8 mouse cellular contexts compared by ENCODE assay signal in genomic region chr2:164786388-164786885, GRCm38 (mm10). TPM values are rescaled to one million over a fixed set of nuclear protein-coding genes. Genes with fewer than 3 reads are reported as not detected.
A peak's percentile ranks its signal among the peaks of the same experiment; 100 is the strongest.
DNase-seq lines count a peak whose midpoint lies in the region; ATAC-seq and TF ChIP-seq lines count a peak whose summit lies in the region.

No protein-coding gene starts in this region.

- peak; percentile 14; the same call in 1 of the 2 replicates for ATAC-seq in forebrain, embryonic 14.5 days
- no peak for ATAC-seq in liver, embryonic 13.5 days (ENCODE audit: low read depth)
- ATAC-seq in neural tube, embryonic 15.5 days (ENCODE audit: low FRiP score) = peak; percentile 30; the same call in 1 of the 2 replicates

- H3K9ac ChIP-seq in CH12.LX (ENCODE audit: insufficient read depth, low read depth) = peak overlapping the region; percentile 45; the same call in 1 of the 2 replicates
- peak overlapping the region; percentile 81 for H3K9ac ChIP-seq in forebrain, embryonic 14.5 days (ENCODE audit: low read length)
- H3K9ac ChIP-seq in liver, embryonic 13.5 days = peak overlapping the region; percentile 82
- peak overlapping the region; percentile 81 for H3K9ac ChIP-seq in neural tube, embryonic 15.5 days (replicated peaks)

- no peak for TF ChIP-seq CTCF in CH12.LX (conservative IDR thresholded peaks at IDR 0.05 in 1 of 2, IDR thresholded peaks at IDR 0.05 in 1 of 2; ENCODE audit: low read depth in 2 of 2, low read length in 2 of 2)

- peaks cover 25% of the 10 kb centered on the region for H3K27me3 ChIP-seq in CH12.LX (replicated peaks)
- no peaks in the 10 kb centered on the region for H3K27me3 ChIP-seq in forebrain, embryonic 14.5 days (replicated peaks; ENCODE audit: control insufficient read depth, insufficient read depth, low read length)
- H3K27me3 ChIP-seq in liver, embryonic 13.5 days = peaks cover 41% of the 10 kb centered on the region
- no peaks in the 10 kb centered on the region for H3K27me3 ChIP-seq in neural tube, embryonic 15.5 days (replicated peaks)

- H3K9me3 ChIP-seq in CH12.LX (replicated peaks; ENCODE audit: low read length) = no peaks in the 10 kb centered on the region
- no peaks in the 10 kb centered on the region for H3K9me3 ChIP-seq in forebrain, embryonic 14.5 days (replicated peaks; ENCODE audit: control insufficient read depth, low read length)
- H3K9me3 ChIP-seq in liver, embryonic 13.5 days (replicated peaks) = no peaks in the 10 kb centered on the region
- H3K9me3 ChIP-seq in neural tube, embryonic 15.5 days (replicated peaks) = no peaks in the 10 kb centered on the region

- intact Hi-C loops in left cerebral cortex, postnatal 10 days (cut with DNase I) = no loop called here

- no peak for TF ChIP-seq POLR2A in CH12.LX (IDR thresholded peaks at IDR 0.05; ENCODE audit: low read depth, low read length)

- peak overlapping the region; percentile 90 for H3K4me2 ChIP-seq in CH12.LX (ENCODE audit: insufficient read depth, low read depth, poor library complexity, severe bottlenecking)
- peak overlapping the region; percentile 86 for H3K4me2 ChIP-seq in forebrain, embryonic 14.5 days (ENCODE audit: low read length)
- H3K4me2 ChIP-seq in liver, embryonic 13.5 days = peak overlapping the region; percentile 99
- peak overlapping the region; percentile 93 for H3K4me2 ChIP-seq in neural tube, embryonic 15.5 days

- no peak overlapping the region for H3K27ac ChIP-seq in CH12.LX (ENCODE audit: insufficient read depth, low read depth)
- H3K27ac ChIP-seq in forebrain, embryonic 14.5 days (ENCODE audit: low read depth, low read length) = no peak overlapping the region
- H3K27ac ChIP-seq in liver, embryonic 13.5 days = peak overlapping the region; percentile 76
- peak overlapping the region; percentile 81 for H3K27ac ChIP-seq in neural tube, embryonic 15.5 days (replicated peaks)

- peaks cover 7 to 17% of the 10 kb centered on the region in 2 experiments for H3K4me1 ChIP-seq in CH12.LX (ENCODE audit: control insufficient read depth in 1 of 2, insufficient read depth in 2 of 2)
- H3K4me1 ChIP-seq in forebrain, embryonic 14.5 days (ENCODE audit: control insufficient read depth, insufficient read depth, low read length) = peaks cover 6% of the 10 kb centered on the region; the same call in 1 of the 2 replicates
- peaks cover 67% of the 10 kb centered on the region for H3K4me1 ChIP-seq in liver, embryonic 13.5 days (replicated peaks)
- H3K4me1 ChIP-seq in neural tube, embryonic 15.5 days = peaks cover 35% of the 10 kb centered on the region

- H3K4me3 ChIP-seq in CH12.LX (replicated peaks in 1 of 3; ENCODE audit: low read depth in 2 of 3, low read length in 2 of 3, poor library complexity in 1 of 3) = no peak overlapping the region
- H3K4me3 ChIP-seq in forebrain, embryonic 14.5 days (ENCODE audit: low read depth, low read length) = peak overlapping the region; percentile 65
- peak overlapping the region; percentile 70 for H3K4me3 ChIP-seq in liver, embryonic 13.5 days (replicated peaks)
- peak overlapping the region; percentile 75 for H3K4me3 ChIP-seq in neural tube, embryonic 15.5 days (replicated peaks)

- H3K79me2 ChIP-seq in CH12.LX (replicated peaks; ENCODE audit: control insufficient read depth, extremely low read depth, insufficient read depth, poor library complexity, severe bottlenecking) = no peaks in the 10 kb centered on the region

- TF ChIP-seq RAD21 in CH12.LX (IDR thresholded peaks at IDR 0.05; ENCODE audit: low read depth, low read length) = no peak

- peaks cover 4 to 29% of the 10 kb centered on the region in 2 experiments for H3K36me3 ChIP-seq in CH12.LX (replicated peaks in 1 of 2; ENCODE audit: control insufficient read depth in 1 of 2, insufficient read depth in 1 of 2, low read length in 1 of 2)
- H3K36me3 ChIP-seq in forebrain, embryonic 14.5 days (ENCODE audit: control insufficient read depth, insufficient read depth, low read length) = peaks cover 7% of the 10 kb centered on the region; the same call in 1 of the 2 replicates
- H3K36me3 ChIP-seq in liver, embryonic 13.5 days = peaks cover 23% of the 10 kb centered on the region
- peaks cover 12% of the 10 kb centered on the region for H3K36me3 ChIP-seq in neural tube, embryonic 15.5 days

- dilution Hi-C loops in CH12.LX (cut with MboI; ENCODE audit: extremely low pct_ligation_motif_present, extremely low pct_unique_long_range_greater_than_20kb, low sequenced_read_pairs) = no loop called here

- 12% methylated on average over 15 of the region's 15 CpGs for WGBS in forebrain, embryonic 14.5 days
- WGBS in liver, embryonic 13.5 days (ENCODE audit: insufficient replicate concordance) = 15% methylated on average over 15 of the region's 15 CpGs
- 11% methylated on average over 15 of the region's 15 CpGs for whole genome bisulfite sequencing in neural tube, embryonic 15.5 days

- DNase-seq in cerebellum, adult 11-12 months = peak; percentile 60
- no peak for DNase-seq in cerebellum, adult 9-10 months
- no peak for DNase-seq in CH12.LX (ENCODE audit: extremely low read depth)
- no peak for DNase-seq in forebrain, embryonic 14.5 days (ENCODE audit: low spot score)
- no peak for DNase-seq in liver, embryonic 13.5 days
- no peak for DNase-seq in gastrocnemius, postnatal 10 days
- DNase-seq in left cerebral cortex, postnatal 10 days (ENCODE audit: extremely low spot score in 1 of 2, low spot score in 2 of 2) = no peak

- in situ Hi-C loops in CH12.LX (cut with MboI; ENCODE audit: low pct_ligation_motif_present, low pct_unique_long_range_greater_than_20kb, low sequenced_read_pairs) = no loop called here

- no peak for TF ChIP-seq EP300 in CH12.LX (IDR thresholded peaks at IDR 0.05; ENCODE audit: low read length)

TF ChIP-seq in CH12.LX, 34 proteins besides CTCF, POLR2A, EP300 and RAD21:
- TF ChIP-seq KAT2A (IDR thresholded peaks at IDR 0.05; ENCODE audit: insufficient replicate concordance, low read length) (no peak), MAX (IDR thresholded peaks at IDR 0.05; ENCODE audit: low read length) (no peak), CHD1 (IDR thresholded peaks at IDR 0.05; ENCODE audit: low read depth, low read length) (no peak), RCOR1 (conservative IDR thresholded peaks at IDR 0.05; ENCODE audit: low read depth, low read length) (no peak), MAFK (IDR thresholded peaks at IDR 0.05; ENCODE audit: insufficient replicate concordance, low read length) (no peak), ZMIZ1 (IDR thresholded peaks at IDR 0.05; ENCODE audit: low read depth, low read length) (no peak), TCF12 (IDR thresholded peaks at IDR 0.05; ENCODE audit: low read depth, low read length) (no peak)

RNA-seq across cellular contexts. Expression of gene Snx21, which starts 0.8 kb away (rescaled TPM):
- total RNA-seq in CH12.LX (2012; rRNA removed) = 2.3 and 3.3 TPM in 2 replicates
- total RNA-seq in CH12.LX (2014; rRNA removed) = 0.71 and 1.1 TPM in 2 replicates
- polyA plus RNA-seq in CH12.LX (2012; ENCODE audit: insufficient read length, low read depth) = 1.1 and 1.5 TPM in 2 replicates
- polyA plus RNA-seq in forebrain, embryonic 14.5 days (2014; fragmentation: Nextera tagmentation; extraction: Ambion mirVana) = 20.4 and 22.8 TPM in 2 replicates
- 4.1 TPM in 2 replicates for polyA plus RNA-seq in liver, embryonic 13.5 days (2015; fragmentation: Nextera tagmentation; extraction: Ambion mirVana)
- 41.3 and 46.6 TPM in 2 replicates for polyA plus RNA-seq in neural tube, embryonic 15.5 days (2015; fragmentation: Nextera tagmentation; extraction: Ambion mirVana)
- 10 to 100 TPM; 18.1 to 20.5 TPM for total RNA-seq in gastrocnemius, postnatal 10 days (2021)
- total RNA-seq in left cerebral cortex, postnatal 10 days (2021) = 10 to 100 TPM; 48.1 to 49.2 TPM

RNA-seq across cellular contexts. Expression of gene Tnnc2, which starts 6.7 kb away (rescaled TPM):
- not detected in 2 replicates for total RNA-seq in CH12.LX (2012; rRNA removed)
- total RNA-seq in CH12.LX (2014; rRNA removed) = not detected in 2 replicates
- polyA plus RNA-seq in CH12.LX (2012; ENCODE audit: insufficient read length, low read depth) = not detected in 2 replicates
- not detected in 2 replicates for polyA plus RNA-seq in forebrain, embryonic 14.5 days (2014; fragmentation: Nextera tagmentation; extraction: Ambion mirVana)
- 5.1 and 8.4 TPM in 2 replicates for polyA plus RNA-seq in liver, embryonic 13.5 days (2015; fragmentation: Nextera tagmentation; extraction: Ambion mirVana)
- 27.5 and 55.6 TPM in 2 replicates for polyA plus RNA-seq in neural tube, embryonic 15.5 days (2015; fragmentation: Nextera tagmentation; extraction: Ambion mirVana)
- over 10,000 TPM; 13,775 to 14,965 TPM for total RNA-seq in gastrocnemius, postnatal 10 days (2021)
- total RNA-seq in left cerebral cortex, postnatal 10 days (2021) = not detected

RNA-seq across cellular contexts. Expression of gene Ube2c, which starts 16.7 kb away (rescaled TPM):
- 103 and 121 TPM in 2 replicates for total RNA-seq in CH12.LX (2012; rRNA removed)
- total RNA-seq in CH12.LX (2014; rRNA removed) = 104 and 126 TPM in 2 replicates
- polyA plus RNA-seq in CH12.LX (2012; ENCODE audit: insufficient read length, low read depth) = 156 and 226 TPM in 2 replicates
- 162 and 198 TPM in 2 replicates for polyA plus RNA-seq in forebrain, embryonic 14.5 days (2014; fragmentation: Nextera tagmentation; extraction: Ambion mirVana)
- polyA plus RNA-seq in liver, embryonic 13.5 days (2015; fragmentation: Nextera tagmentation; extraction: Ambion mirVana) = 762 and 764 TPM in 2 replicates
- polyA plus RNA-seq in neural tube, embryonic 15.5 days (2015; fragmentation: Nextera tagmentation; extraction: Ambion mirVana) = 42.8 and 134 TPM in 2 replicates
- 10 to 100 TPM; 14.2 to 16.9 TPM for total RNA-seq in gastrocnemius, postnatal 10 days (2021)
- total RNA-seq in left cerebral cortex, postnatal 10 days (2021) = 1 to 10 TPM; 4.1 to 6.4 TPM

RNA-seq across cellular contexts. Expression of gene Acot8, which starts 18.2 kb away (rescaled TPM):
- 22.0 and 26.8 TPM in 2 replicates for total RNA-seq in CH12.LX (2012; rRNA removed)
- total RNA-seq in CH12.LX (2014; rRNA removed) = 15.8 and 16.8 TPM in 2 replicates
- polyA plus RNA-seq in CH12.LX (2012; ENCODE audit: insufficient read length, low read depth) = 10.5 and 11.9 TPM in 2 replicates
- 12.0 and 14.3 TPM in 2 replicates for polyA plus RNA-seq in forebrain, embryonic 14.5 days (2014; fragmentation: Nextera tagmentation; extraction: Ambion mirVana)
- polyA plus RNA-seq in liver, embryonic 13.5 days (2015; fragmentation: Nextera tagmentation; extraction: Ambion mirVana) = 18.8 and 20.3 TPM in 2 replicates
- polyA plus RNA-seq in neural tube, embryonic 15.5 days (2015; fragmentation: Nextera tagmentation; extraction: Ambion mirVana) = 24.1 and 26.4 TPM in 2 replicates
- 10 to 100 TPM in 1 of 2 experiments, 1 to 10 TPM in 1; 9.7 to 10.4 TPM for total RNA-seq in gastrocnemius, postnatal 10 days (2021)
- total RNA-seq in left cerebral cortex, postnatal 10 days (2021) = 10 to 100 TPM; 22.1 to 30.0 TPM

RNA-seq across cellular contexts. Expression of gene Zswim3, which starts 18.5 kb away (rescaled TPM):
- total RNA-seq in CH12.LX (2012; rRNA removed) (3.5 and 3.7 TPM in 2 replicates), CH12.LX (2014; rRNA removed) (1.6 and 2.3 TPM in 2 replicates)
- 2.1 and 2.5 TPM in 2 replicates for polyA plus RNA-seq in CH12.LX (2012; ENCODE audit: insufficient read length, low read depth)
- 13.0 and 15.0 TPM in 2 replicates for polyA plus RNA-seq in forebrain, embryonic 14.5 days (2014; fragmentation: Nextera tagmentation; extraction: Ambion mirVana)
- polyA plus RNA-seq in liver, embryonic 13.5 days (2015; fragmentation: Nextera tagmentation; extraction: Ambion mirVana) = 4.3 and 5.1 TPM in 2 replicates
- 14.9 and 16.2 TPM in 2 replicates for polyA plus RNA-seq in neural tube, embryonic 15.5 days (2015; fragmentation: Nextera tagmentation; extraction: Ambion mirVana)
- total RNA-seq in gastrocnemius, postnatal 10 days (2021) = 1 to 10 TPM; 1.2 to 1.4 TPM
- total RNA-seq in left cerebral cortex, postnatal 10 days (2021) = 1 to 10 TPM; 8.9 to 9.0 TPM

Comparison
In these comparisons a context has a peak if more than half of its experiments do, and no peak if none do; other contexts are left out.
1. H3K27ac ChIP-seq: peak in liver, embryonic 13.5 days (single experiment) and neural tube, embryonic 15.5 days (single experiment); none in CH12.LX (single experiment) and forebrain, embryonic 14.5 days (single experiment).
2. H3K4me3 ChIP-seq: peak in forebrain, embryonic 14.5 days (single experiment), liver, embryonic 13.5 days (single experiment) and neural tube, embryonic 15.5 days (single experiment); none in CH12.LX (0 of 3).
3. Peak in every context shown above with its lines, with median percentiles within 50 percentile points of each other: H3K4me2 ChIP-seq and H3K9ac ChIP-seq.